Mouse (Mus musculus): ENCODE measurements around the gene Stox2.
"Not testable (repeated sequence)": the region's sequence is repeated elsewhere in the genome, so short reads cannot be mapped to it uniquely, and the experiment has no call there.

Gene Stox2

GRCm38 (mm10) chr8:47446312-47447046 lies at the start of gene Stox2:
TSS of gene Stox2 (minus strand) at chr8:47446362.
- DNase-seq (ENCODE audit: low spot score in 2 of 2): no peak

DNA sequence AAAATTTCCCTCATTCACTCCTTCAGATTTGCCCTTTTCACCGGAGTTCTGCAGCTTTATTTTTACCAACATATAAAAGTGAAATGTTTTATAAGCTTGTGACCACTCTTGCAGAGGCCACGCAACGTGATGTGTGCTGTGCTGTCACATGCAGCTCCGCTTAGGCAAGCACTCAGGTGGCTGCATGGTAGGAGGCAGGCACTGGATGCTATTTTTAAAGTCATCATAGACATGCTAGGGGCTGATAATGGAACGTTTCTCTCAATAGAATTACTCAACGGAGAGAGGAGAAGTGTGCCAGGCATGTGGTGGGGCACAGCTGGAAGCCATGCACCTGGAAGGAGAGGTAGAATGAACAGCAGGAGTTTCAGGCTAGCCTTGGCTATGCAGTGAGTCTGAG lies 49.3 kb upstream of the Stox2 start:
- no peak for DNase-seq (ENCODE audit: low spot score in 2 of 2)

DNA sequence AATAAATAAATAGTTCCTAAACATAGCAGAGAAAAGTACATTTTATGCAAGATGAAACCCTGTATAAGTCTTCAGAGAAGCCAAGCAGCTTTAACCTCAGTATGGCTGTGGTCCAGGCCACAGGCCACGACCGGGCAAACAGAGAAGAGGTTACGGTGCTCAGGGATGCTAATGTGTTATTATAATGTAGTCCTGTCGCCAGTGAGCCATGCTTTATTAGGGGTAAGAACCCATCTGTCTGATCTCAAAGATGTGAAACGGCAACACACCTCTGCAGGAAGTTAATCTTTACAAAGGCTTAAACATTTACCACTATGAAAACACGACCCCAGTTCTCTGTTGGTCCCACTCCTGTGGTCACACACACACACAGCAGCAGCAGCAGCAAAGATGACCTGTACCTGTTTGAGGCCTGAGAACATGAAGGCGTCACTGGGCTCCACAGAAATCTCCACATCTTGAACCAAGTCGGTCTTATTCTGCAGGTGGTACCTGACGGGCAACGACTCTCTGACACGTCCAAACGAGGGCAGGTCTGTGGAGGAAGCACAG lies 48.5 kb upstream of the Stox2 start:
- DNase-seq (ENCODE audit: low spot score in 2 of 2): no peak

DNA sequence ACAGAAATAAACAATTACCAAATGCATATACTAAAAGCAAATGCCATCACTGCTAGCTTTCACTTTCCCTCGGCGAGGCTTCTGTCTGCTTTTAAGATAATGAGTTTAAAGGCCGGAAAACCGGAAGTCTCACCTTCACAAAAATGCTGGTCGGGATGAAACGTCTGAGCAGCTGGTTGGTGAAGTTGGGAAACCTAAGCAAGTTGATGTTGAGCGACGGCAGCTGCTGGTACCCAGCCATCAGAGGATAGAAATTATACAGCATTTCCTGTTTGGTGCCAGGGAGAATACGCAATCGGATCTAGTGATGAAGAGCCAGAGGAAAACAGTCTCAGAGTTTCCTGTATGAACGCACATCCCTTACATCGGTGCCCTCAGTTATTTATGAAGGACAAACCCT lies 46.9 kb upstream of the Stox2 start:
- no peak for DNase-seq (ENCODE audit: low spot score in 2 of 2)

DNA sequence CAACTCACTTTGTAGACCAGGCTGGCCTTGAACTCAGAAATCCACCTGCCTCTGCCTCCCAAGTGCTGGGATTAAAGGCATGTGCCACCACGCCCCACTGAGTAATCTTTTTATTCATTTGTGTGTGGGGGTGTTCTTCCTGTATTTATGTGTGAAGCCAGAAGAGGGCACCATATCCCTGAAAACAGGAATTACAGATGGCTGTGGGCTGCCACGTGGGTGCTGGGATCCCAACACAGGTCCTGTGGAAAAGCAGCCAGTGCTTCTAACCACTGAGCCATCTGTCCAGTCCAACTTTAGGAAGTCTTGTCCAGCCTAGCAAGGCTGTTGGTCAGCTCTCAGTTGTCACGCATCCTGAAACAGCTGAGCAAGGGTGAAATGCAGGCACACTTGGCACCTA lies 41.1 kb upstream of the Stox2 start:
- DNase-seq (ENCODE audit: low spot score in 2 of 2): no peak

- no peak for DNase-seq (ENCODE audit: low spot score in 2 of 2)
These were observed 36.4 kb upstream of the Stox2 start for GRCm38 (mm10) chr8:47482354-47483071.

DNA sequence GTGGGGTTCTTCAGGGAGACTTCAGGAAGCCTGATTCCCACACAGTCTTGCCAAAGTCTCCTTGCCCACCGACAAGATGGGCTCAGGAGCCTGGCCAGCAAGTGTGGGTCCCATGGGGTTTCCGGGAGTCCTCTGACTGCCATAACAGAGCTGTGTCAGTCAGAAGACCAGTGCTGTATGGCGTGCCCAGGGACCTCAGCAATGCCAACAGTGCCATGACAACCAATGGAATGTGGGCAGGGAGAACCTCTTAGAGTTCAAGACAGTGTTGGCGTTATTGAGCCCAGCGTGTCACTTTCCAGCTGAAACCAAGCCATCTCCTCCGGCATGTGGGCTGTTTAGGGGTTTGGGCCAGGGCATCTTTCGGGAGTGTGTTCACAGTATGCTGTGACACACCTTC lies 33.9 kb upstream of the Stox2 start:
- no peak for DNase-seq (ENCODE audit: low spot score in 2 of 2)

GRCm38 (mm10) chr8:47461650-47462049 lies 15.5 kb upstream of the Stox2 start:
- peak; percentile 51 to 61 for DNase-seq (ENCODE audit: low spot score in 2 of 2)

DNA sequence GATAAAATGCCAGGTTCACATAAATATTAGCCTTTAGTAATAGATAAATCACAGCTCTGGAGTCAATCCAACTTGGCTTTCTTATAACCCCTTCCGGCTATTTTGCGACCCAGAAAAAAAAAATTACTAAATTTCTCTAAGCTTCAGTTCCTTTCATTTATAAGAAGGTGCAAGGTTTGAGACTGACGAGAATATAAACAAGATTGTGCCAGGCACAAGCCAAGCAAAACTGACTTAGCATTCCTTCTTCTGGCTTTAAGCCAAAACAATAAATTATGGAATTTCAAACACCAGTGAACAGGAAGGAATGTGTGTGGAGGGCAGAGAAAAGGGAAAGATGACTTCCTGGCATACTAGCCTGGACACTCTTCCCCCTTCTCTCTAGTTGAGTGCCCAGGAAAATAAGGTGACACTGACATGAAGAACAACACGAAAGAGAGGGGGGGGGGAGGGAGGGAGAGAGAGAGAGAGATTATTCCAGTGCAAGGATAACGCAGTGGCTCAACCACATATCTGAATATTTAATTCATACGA lies 13.1 kb upstream of the Stox2 start:
- DNase-seq (ENCODE audit: low spot score in 2 of 2): no peak

GRCm38 (mm10) chr8:47458591-47458990 lies 12.4 kb upstream of the Stox2 start:
- DNase-seq (ENCODE audit: low spot score in 2 of 2): no peak

DNA sequence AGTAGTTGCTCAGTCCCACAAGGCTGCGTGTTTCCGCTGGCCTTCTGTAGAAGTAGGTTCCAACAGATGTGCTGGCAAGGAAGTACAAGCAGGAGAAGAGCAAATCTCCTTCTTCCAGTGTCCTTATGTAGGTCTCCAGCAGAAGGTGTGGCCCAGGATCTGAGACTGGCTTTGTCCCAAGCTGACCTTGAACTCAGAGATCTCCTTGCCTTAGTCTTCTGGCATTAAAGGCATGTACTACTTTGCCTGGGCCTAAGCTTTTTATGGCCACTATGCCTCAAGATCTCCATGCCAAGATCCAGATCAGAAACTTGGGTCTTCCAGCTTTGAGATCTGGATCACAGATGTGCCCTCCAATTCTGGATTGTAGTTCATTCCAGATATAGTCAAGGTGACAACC lies 3.0 kb upstream of the Stox2 start:
- not testable (repeated sequence) for DNase-seq (ENCODE audit: low spot score in 2 of 2)

GRCm38 (mm10) chr8:47439271-47439670 lies 6.9 kb downstream of the Stox2 start:
- no peak for DNase-seq (ENCODE audit: low spot score in 2 of 2)

- no peak for DNase-seq (ENCODE audit: low spot score in 2 of 2)
These were observed 8.2 kb downstream of the Stox2 start for GRCm38 (mm10) chr8:47437976-47438375.

GRCm38 (mm10) chr8:47435861-47436260 lies 10.3 kb downstream of the Stox2 start:
- DNase-seq (ENCODE audit: low spot score in 2 of 2): no peak

DNA sequence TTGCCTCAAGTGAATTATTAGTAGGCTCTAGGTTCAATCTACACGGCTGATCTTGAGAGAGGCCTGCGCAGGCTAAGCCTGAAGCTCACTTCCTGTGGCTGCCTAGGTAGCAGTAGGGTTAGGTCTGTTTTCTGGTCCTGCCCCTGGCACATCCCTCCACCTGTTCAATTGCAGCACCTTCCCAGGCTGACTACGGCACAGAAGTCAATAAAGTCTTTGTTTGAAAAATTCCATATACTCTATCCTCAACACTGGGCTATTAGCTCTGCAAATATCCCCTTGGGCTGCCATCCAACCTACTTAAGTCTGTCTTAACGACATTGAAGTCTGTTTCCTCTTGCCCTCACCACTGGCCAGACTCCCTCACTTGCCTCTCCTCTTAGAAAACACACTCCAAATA lies 10.8 kb downstream of the Stox2 start:
- no peak for DNase-seq (ENCODE audit: low spot score in 2 of 2)

DNA sequence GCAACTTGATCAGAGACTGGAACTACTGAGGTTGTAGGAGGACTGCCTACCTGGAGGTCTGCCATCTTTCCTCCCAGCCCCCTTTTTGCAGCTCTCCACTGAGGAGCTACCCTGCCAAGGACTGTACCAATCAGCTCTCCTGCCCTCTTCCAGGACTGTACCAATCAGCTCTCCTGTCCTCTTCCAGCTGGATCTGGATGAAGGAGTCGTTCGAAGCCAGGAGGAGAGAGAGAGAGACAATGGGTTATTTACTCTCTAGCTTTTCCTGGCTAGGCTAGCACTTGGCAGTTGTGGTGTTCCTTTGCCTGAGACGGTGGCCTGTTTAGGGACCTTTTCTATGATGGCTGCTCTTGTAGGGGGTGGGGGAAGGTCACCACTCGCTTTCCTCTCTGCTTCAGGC lies 14.9 kb downstream of the Stox2 start:
- DNase-seq (ENCODE audit: low spot score in 2 of 2): peak; percentile 17 to 26

DNA sequence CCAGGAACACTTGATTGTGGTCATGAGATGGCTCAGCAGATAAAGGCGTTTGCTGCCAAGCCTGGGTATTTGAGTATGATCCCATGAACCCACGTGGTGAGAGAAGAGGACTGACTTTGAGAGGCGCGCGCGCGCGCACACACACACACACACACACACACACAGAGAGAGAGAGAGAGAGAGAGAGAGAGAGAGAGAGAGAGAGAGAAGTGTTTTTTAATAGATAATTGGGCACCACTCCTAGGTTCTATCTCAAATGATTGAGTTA lies 32.0 kb downstream of the Stox2 start:
- DNase-seq (ENCODE audit: low spot score in 2 of 2): peak in 1 of 2 experiments; percentile 10

- DNase-seq (ENCODE audit: low spot score in 2 of 2): peak; percentile 54 to 59
These were observed 32.5 kb downstream of the Stox2 start for GRCm38 (mm10) chr8:47413524-47414257.

DNA sequence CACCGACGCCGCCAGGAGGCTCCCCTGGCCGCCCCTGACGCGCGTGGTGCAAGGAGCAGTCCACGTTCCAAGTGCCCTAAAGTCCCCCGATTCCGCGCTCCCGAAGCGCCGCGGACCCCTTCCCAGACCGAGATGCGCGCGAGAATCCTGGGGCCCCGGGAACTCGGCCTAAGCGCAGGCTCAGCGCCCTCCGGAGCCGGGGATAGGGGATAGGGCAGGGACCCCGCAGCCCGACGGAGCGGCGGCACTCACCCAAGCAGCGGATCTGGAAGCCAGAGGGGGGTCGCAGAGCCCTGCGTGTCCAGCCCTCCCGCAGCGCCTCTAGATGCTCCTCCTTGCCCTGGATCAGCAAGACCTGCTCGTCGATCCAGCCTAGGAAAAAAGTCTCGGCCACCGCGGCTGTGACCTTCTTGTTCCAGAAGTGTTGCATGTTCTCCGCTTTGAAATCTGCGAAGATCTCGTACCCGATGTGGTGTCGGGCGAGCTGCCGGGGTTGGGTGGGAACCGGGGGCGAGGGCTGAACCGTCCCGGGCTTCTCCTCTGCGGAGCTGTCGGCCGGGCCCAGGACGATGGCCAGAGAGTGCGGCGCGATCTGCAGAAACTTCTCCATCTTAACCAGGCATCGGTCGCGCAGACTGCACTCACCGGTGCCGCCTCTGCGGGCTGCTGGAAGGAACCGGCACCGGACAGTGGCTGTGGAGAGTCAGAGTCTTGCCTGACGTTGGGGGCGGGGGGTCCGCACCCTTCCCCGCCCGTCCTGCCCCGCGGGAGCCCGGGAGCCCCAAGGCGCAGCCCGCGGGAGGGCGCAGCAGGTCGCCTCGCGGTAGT lies 33.3 kb downstream of the Stox2 start:
- peak; percentile 12 to 26 for DNase-seq (ENCODE audit: low spot score in 2 of 2)

- DNase-seq (ENCODE audit: low spot score in 2 of 2): peak in 1 of 2 experiments; percentile 13
These were observed 34.0 kb downstream of the Stox2 start for GRCm38 (mm10) chr8:47411994-47412695.

GRCm38 (mm10) chr8:47411321-47411720 lies 34.8 kb downstream of the Stox2 start:
- no peak for DNase-seq (ENCODE audit: low spot score in 2 of 2)

Measured in right cerebral cortex, adult 2 months (tissue).